Mouse (Mus musculus) A20 (cell line): ENCODE results near the gene Dock4.

ENCODE experiments used
- DNase-seq: peaks from one replicate; pipeline ENCODE4 v3.0.0-alpha.2; 2011; ENCODE audit warnings: low read depth, low spot score

Dock4 gene

GRCm38 (mm10) chr12:40759281-40759680 lies 313.5 kb downstream of the Dock4 start:
- DNase-seq: no peak

GRCm38 (mm10) chr12:40767258-40767816 lies 321.6 kb downstream of the Dock4 start:
- DNase-seq: no peak

GRCm38 (mm10) chr12:40773091-40773490 lies 327.3 kb downstream of the Dock4 start:
- DNase-seq: no peak

GRCm38 (mm10) chr12:40781554-40781953 lies 335.8 kb downstream of the Dock4 start:
- DNase-seq: peak; percentile 74

- DNase-seq: no peak
These were observed 342.9 kb downstream of the Dock4 start for GRCm38 (mm10) chr12:40788621-40789111.

GRCm38 (mm10) chr12:40789379-40790361 lies 343.9 kb downstream of the Dock4 start:
- DNase-seq: no peak

GRCm38 (mm10) chr12:40791221-40791620 lies 345.5 kb downstream of the Dock4 start:
- DNase-seq: no peak

- DNase-seq: no peak
These were observed 346.5 kb downstream of the Dock4 start for GRCm38 (mm10) chr12:40792184-40792650.

- DNase-seq: no peak
These were observed 348.3 kb downstream of the Dock4 start for GRCm38 (mm10) chr12:40794066-40794465.

GRCm38 (mm10) chr12:40794756-40795155 lies 349.0 kb downstream of the Dock4 start:
- no peak for DNase-seq

GRCm38 (mm10) chr12:40795768-40796167 lies 350.0 kb downstream of the Dock4 start:
- no peak for DNase-seq

GRCm38 (mm10) chr12:40796813-40797491 lies 351.2 kb downstream of the Dock4 start:
- no peak for DNase-seq

- no peak for DNase-seq
These were observed 352.0 kb downstream of the Dock4 start for GRCm38 (mm10) chr12:40797561-40798343.

- no peak for DNase-seq
These were observed 352.7 kb downstream of the Dock4 start for GRCm38 (mm10) chr12:40798344-40799017.

GRCm38 (mm10) chr12:40801456-40801855 lies 355.7 kb downstream of the Dock4 start:
- DNase-seq: no peak

- DNase-seq: no peak
These were observed 359.5 kb downstream of the Dock4 start for GRCm38 (mm10) chr12:40805257-40805656.

- no peak for DNase-seq
These were observed 362.2 kb downstream of the Dock4 start for GRCm38 (mm10) chr12:40807916-40808315.

- DNase-seq: no peak
These were observed 367.7 kb downstream of the Dock4 start for GRCm38 (mm10) chr12:40813474-40813873.

- peak; percentile 6 for DNase-seq
These were observed 369.1 kb downstream of the Dock4 start for GRCm38 (mm10) chr12:40814659-40815363.
